Mouse (Mus musculus) limb, embryonic 13.5 days (tissue): Measurements from ENCODE around the gene Pdrg1. TPM values are rescaled to one million over a fixed set of nuclear protein-coding genes. Genes with fewer than 3 reads are reported as not detected.

Experiments used
- ATAC-seq: fragments of 200-750 bp; cut with Nextera tagmentation; 2 replicates; pipeline ENCODE4 v1.8.0; 2017; ENCODE audit warnings: low read depth, moderate number of reproducible peaks, moderate TSS enrichment; ENCODE audit not compliant: low FRiP score
- H3K27ac ChIP-seq: fragments of 300-500 bp; sonication (generic); 2 replicates; pipeline ENCODE4 v1.5.1; 2015; ENCODE audit warnings: inconsistent platforms, mild to moderate bottlenecking, moderate library complexity
- H3K27me3 ChIP-seq: fragments of 300-500 bp; sonication (generic); 2 replicates; pipeline ENCODE4 v1.6.1; 2015; ENCODE audit warnings: mild to moderate bottlenecking, inconsistent platforms
- H3K36me3 ChIP-seq: fragments of 300-500 bp; sonication (generic); 2 replicates; pipeline ENCODE4 v1.6.1; 2015; ENCODE audit warnings: inconsistent platforms, mild to moderate bottlenecking, moderate library complexity
- H3K4me1 ChIP-seq: fragments of 300-500 bp; sonication (generic); 2 replicates; pipeline ENCODE4 v1.6.1; 2015; ENCODE audit warnings: inconsistent platforms
- H3K4me2 ChIP-seq: fragments of 300-500 bp; sonication (generic); replicated peaks from 2 replicates; pipeline ENCODE4 v1.6.1; 2015; ENCODE audit warnings: inconsistent platforms, mild to moderate bottlenecking, moderate library complexity
- H3K4me3 ChIP-seq: fragments of 300-500 bp; sonication (generic); 2 replicates; pipeline ENCODE4 v1.5.1; 2015; ENCODE audit warnings: moderate library complexity, mild to moderate bottlenecking, inconsistent platforms
- H3K9ac ChIP-seq: fragments of 300-500 bp; sonication (generic); 2 replicates; pipeline ENCODE4 v1.6.1; 2015; ENCODE audit warnings: mild to moderate bottlenecking, inconsistent platforms
- H3K9me3 ChIP-seq: fragments of 300-500 bp; sonication (generic); 2 replicates; pipeline ENCODE4 v1.6.1; 2016; ENCODE audit warnings: inconsistent platforms
- WGBS: fragments of 180-500 bp; shearing (Covaris S2); methylation state at CpG from one replicate; pipeline ENCODE4 v1.1.7; 2015; 5-methylcytosine and 5-hydroxymethylcytosine counted together
- polyA plus RNA-seq: library from polyadenylated mRNA; unstranded; fragments of >200 nt; fragmentation: Nextera tagmentation; extraction: Ambion mirVana; gene quantifications from 2 replicates; pipeline ENCODE4 v1.2.1, GENCODE M21; 2015

Pdrg1 gene
- polyA plus RNA-seq, 1 experiment from 2014 or later, result 126 TPM

- Histone ChIP-seq H3K36me3 (no peaks in the 10 kb centered on the region), H3K9ac (no peak overlapping the region), H3K4me1 (no peaks in the 10 kb centered on the region), H3K4me2 (no peak overlapping the region), H3K9me3 (no peaks in the 10 kb centered on the region), H3K4me3 (no peak overlapping the region), H3K27ac (no peak overlapping the region), H3K27me3 (no peaks in the 10 kb centered on the region)
- 69% methylated on average over 4 of the region's 4 CpGs for WGBS
- ATAC-seq, result no peak
Measured at GRCm38 (mm10) chr2:152997046-152997445, 18.2 kb downstream of the Pdrg1 start.

- Histone ChIP-seq H3K9ac (no peak overlapping the region), H3K27me3 (no peaks in the 10 kb centered on the region), H3K4me1 (no peaks in the 10 kb centered on the region), H3K27ac (no peak overlapping the region), H3K36me3 (no peaks in the 10 kb centered on the region), H3K9me3 (no peaks in the 10 kb centered on the region), H3K4me3 (no peak overlapping the region), H3K4me2 (no peak overlapping the region)
- 75% methylated on average over 9 of the region's 9 CpGs for WGBS
- no peak for ATAC-seq
Measured at GRCm38 (mm10) chr2:152991529-152991928, 23.7 kb downstream of the Pdrg1 start.

- Histone ChIP-seq H3K36me3 (no peaks in the 10 kb centered on the region), H3K9me3 (no peaks in the 10 kb centered on the region), H3K4me2 (no peak overlapping the region), H3K4me1 (no peaks in the 10 kb centered on the region), H3K27ac (no peak overlapping the region), H3K9ac (no peak overlapping the region), H3K27me3 (no peaks in the 10 kb centered on the region), H3K4me3 (no peak overlapping the region)
- ATAC-seq, result no peak
- WGBS, result 38% methylated on average over 1 of the region's 1 CpGs
Measured at GRCm38 (mm10) chr2:152985582-152985981, 29.6 kb downstream of the Pdrg1 start.

GRCm38 (mm10) chr2:152976991-152977390 lies 38.2 kb downstream of the Pdrg1 start:
- WGBS, result 64% methylated on average over 3 of the region's 3 CpGs
- Histone ChIP-seq H3K9ac (no peak overlapping the region), H3K36me3 (no peaks in the 10 kb centered on the region), H3K4me3 (no peak overlapping the region), H3K27ac (no peak overlapping the region), H3K4me1 (no peaks in the 10 kb centered on the region), H3K9me3 (no peaks in the 10 kb centered on the region), H3K4me2 (no peak overlapping the region), H3K27me3 (no peaks in the 10 kb centered on the region)
- ATAC-seq, result no peak

GRCm38 (mm10) chr2:152965555-152965954 lies 49.7 kb downstream of the Pdrg1 start:
- H3K27ac ChIP-seq, result no peak overlapping the region
- H3K36me3 ChIP-seq, result no peaks in the 10 kb centered on the region
- no peaks in the 10 kb centered on the region for H3K4me1 ChIP-seq
- H3K27me3 ChIP-seq, result peaks cover 3% of the 10 kb centered on the region
- H3K9ac ChIP-seq, result no peak overlapping the region
- no peak overlapping the region for H3K4me3 ChIP-seq
- no peak for ATAC-seq
- 74% methylated on average over 4 of the region's 4 CpGs for WGBS
- no peaks in the 10 kb centered on the region for H3K9me3 ChIP-seq
- no peak overlapping the region for H3K4me2 ChIP-seq

- peak within 1 kb of the TSS; percentile 65 for H3K9ac ChIP-seq
- H3K27me3 ChIP-seq, result peaks cover 10% of the 10 kb centered on the region
- H3K4me3 ChIP-seq, result peak within 1 kb of the TSS; percentile 52
- ATAC-seq, result peak; percentile 95
- H3K9me3 ChIP-seq, result no peaks in the 10 kb centered on the region
- no peak within 1 kb of the TSS for H3K27ac ChIP-seq
- H3K4me2 ChIP-seq, result peak within 1 kb of the TSS; percentile 80
- H3K36me3 ChIP-seq, result no peaks in the 10 kb centered on the region
- H3K4me1 ChIP-seq, result no peaks in the 10 kb centered on the region
- 3% methylated on average over 34 of the region's 34 CpGs for WGBS
Measured at GRCm38 (mm10) chr2:152962091-152962793, 53.0 kb downstream of the Pdrg1 start, which contains the start of gene Ttll9. Gene Ttll9, plus strand, starts transcription at chr2:152962485.

Other genes with a start within 250 kb of the Pdrg1 start
- 93.3 and 93.5 TPM in 2 replicates for gene Bcl2l1, start 183.7 kb downstream of the Pdrg1 start, polyA plus RNA-seq
- 83.1 and 86.8 TPM in 2 replicates for gene Tpx2, start 167.5 kb downstream of the Pdrg1 start, polyA plus RNA-seq
- gene Mylk2, start 104.1 kb downstream of the Pdrg1 start, polyA plus RNA-seq, result 0.05 and 0.08 TPM in 2 replicates
- gene Foxs1, start 82.2 kb downstream of the Pdrg1 start, polyA plus RNA-seq, result 0.65 and 0.66 TPM in 2 replicates
- 0.56 and 0.75 TPM in 2 replicates for gene Dusp15, start 63.7 kb downstream of the Pdrg1 start, polyA plus RNA-seq
- 0.32 and 0.39 TPM in 2 replicates for gene Ttll9, start 52.9 kb downstream of the Pdrg1 start, polyA plus RNA-seq
- gene Xkr7, start 16.4 kb upstream of the Pdrg1 start, polyA plus RNA-seq, result not detected in 2 replicates
- 1.7 and 1.9 TPM in 2 replicates for gene Ccm2l, start 50.5 kb upstream of the Pdrg1 start, polyA plus RNA-seq
- 6.7 and 7.9 TPM in 2 replicates for gene Hck, start 93.0 kb upstream of the Pdrg1 start, polyA plus RNA-seq
- gene Tm9sf4, start 145.9 kb upstream of the Pdrg1 start, polyA plus RNA-seq, result 93.9 and 101 TPM in 2 replicates
- 16.4 and 17.3 TPM in 2 replicates for gene Tspyl3, start 210.0 kb upstream of the Pdrg1 start, polyA plus RNA-seq
- gene Plagl2, start 226.0 kb upstream of the Pdrg1 start, polyA plus RNA-seq, result 12.8 and 15.0 TPM in 2 replicates
- 8.8 and 9.2 TPM in 2 replicates for gene Pofut1, start 226.1 kb upstream of the Pdrg1 start, polyA plus RNA-seq